Mouse (Mus musculus): Measurements from ENCODE around the gene Gpr19. TPM values are rescaled to one million over a fixed set of nuclear protein-coding genes. Genes with fewer than 3 reads are reported as not detected.

The Gpr19 gene
- polyA plus RNA-seq, 1 experiment from 2014 or later, result 4.6 TPM

- peaks cover 3% of the 10 kb centered on the region; the same call in 1 of the 2 replicates for H3K4me1 ChIP-seq (ENCODE audit: insufficient read depth)
- no peaks in the 10 kb centered on the region for H3K27me3 ChIP-seq (ENCODE audit: insufficient read depth, low read length)
- 78% methylated on average over 4 of the region's 4 CpGs for WGBS (ENCODE audit: insufficient replicate concordance)
- H3K27ac ChIP-seq (ENCODE audit: low read depth), result no peak overlapping the region
- DNase-seq (no peak), ATAC-seq (no peak)
- no peak for TF ChIP-seq CTCF (IDR thresholded peaks at IDR 0.05; ENCODE audit: low read depth)
- no peak for TF ChIP-seq EP300 (IDR thresholded peaks at IDR 0.05; ENCODE audit: low read depth)
- H3K9ac ChIP-seq (replicated peaks), result no peak overlapping the region
- peaks cover 14% of the 10 kb centered on the region for H3K36me3 ChIP-seq (replicated peaks; ENCODE audit: insufficient read depth, low read length)
- no peak overlapping the region for H3K4me3 ChIP-seq (ENCODE audit: low read depth, low read length)
- H3K9me3 ChIP-seq (ENCODE audit: low read length), result no peaks in the 10 kb centered on the region
- H3K4me2 ChIP-seq (ENCODE audit: low read depth, low read length), result no peak overlapping the region
Observed at GRCm38 (mm10) chr6:134845726-134846125, 52.7 kb downstream of the Gpr19 start.

DNA sequence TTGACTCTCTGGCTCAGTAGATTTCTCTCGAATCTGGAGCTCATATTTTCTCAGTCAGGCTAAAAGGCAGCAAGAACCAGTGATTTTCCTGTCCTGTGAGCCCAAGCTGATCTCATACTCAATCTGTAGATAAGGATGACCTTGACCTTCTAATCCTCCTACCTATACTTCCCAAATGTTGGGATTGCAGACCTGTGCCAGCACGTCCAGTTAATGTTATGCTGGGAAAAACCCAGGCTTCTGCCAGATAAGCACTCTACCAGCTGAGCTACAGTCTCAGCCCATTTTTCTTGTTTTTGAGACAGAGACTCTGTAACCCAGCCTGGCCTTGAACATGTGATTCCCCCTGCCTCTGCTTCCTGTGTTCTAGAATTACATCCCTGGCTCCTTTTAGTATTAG, 58.0 kb downstream of the Gpr19 start:
- Histone ChIP-seq H3K36me3 (replicated peaks; ENCODE audit: insufficient read depth, low read length) (0 out of 2 replicates have a peak, but pooled peaks cover 4% of the 10 kb centered on the region), H3K9ac (replicated peaks) (no peak overlapping the region), H3K4me2 (ENCODE audit: low read depth, low read length) (no peak overlapping the region), H3K4me3 (ENCODE audit: low read depth, low read length) (no peak overlapping the region), H3K27me3 (ENCODE audit: insufficient read depth, low read length) (no peaks in the 10 kb centered on the region), H3K4me1 (ENCODE audit: insufficient read depth) (no peaks in the 10 kb centered on the region), H3K27ac (ENCODE audit: low read depth) (no peak overlapping the region), H3K9me3 (ENCODE audit: low read length) (no peaks in the 10 kb centered on the region)
- 59% methylated on average over 2 of the region's 2 CpGs for WGBS (ENCODE audit: insufficient replicate concordance)
- DNase-seq, result no peak
- TF ChIP-seq CTCF (IDR thresholded peaks at IDR 0.05; ENCODE audit: low read depth) (no peak), EP300 (IDR thresholded peaks at IDR 0.05; ENCODE audit: low read depth) (no peak)
- no peak for ATAC-seq

DNA sequence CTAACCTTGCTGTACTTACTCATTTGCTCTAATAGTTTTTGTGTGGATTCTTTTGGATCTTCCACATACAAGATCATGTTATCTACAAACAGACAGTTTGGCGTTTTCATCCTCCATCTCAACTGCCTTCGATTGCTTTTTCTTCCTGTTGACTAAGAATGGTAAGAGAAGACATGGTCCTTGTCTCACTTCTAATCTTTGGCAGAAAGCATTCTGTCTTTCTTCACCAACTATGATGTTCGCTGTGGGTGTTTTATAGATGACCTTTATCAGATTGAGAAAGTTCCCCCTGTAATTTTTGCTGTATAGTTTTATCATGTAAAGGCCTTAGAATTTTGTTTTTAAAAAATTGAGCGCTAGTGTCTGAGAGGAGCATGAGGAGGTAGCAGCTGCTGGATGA, 60.3 kb downstream of the Gpr19 start:
- Histone ChIP-seq H3K27me3 (ENCODE audit: insufficient read depth, low read length) (no peaks in the 10 kb centered on the region), H3K4me3 (ENCODE audit: low read depth, low read length) (no peak overlapping the region), H3K9me3 (ENCODE audit: low read length) (no peaks in the 10 kb centered on the region), H3K27ac (ENCODE audit: low read depth) (no peak overlapping the region), H3K4me1 (ENCODE audit: insufficient read depth) (peaks cover 17% of the 10 kb centered on the region), H3K9ac (replicated peaks) (no peak overlapping the region), H3K36me3 (replicated peaks; ENCODE audit: insufficient read depth, low read length) (0 out of 2 replicates have a peak, but pooled peaks cover 2% of the 10 kb centered on the region), H3K4me2 (ENCODE audit: low read depth, low read length) (no peak overlapping the region)
- 77% methylated on average over 4 of the region's 4 CpGs for WGBS (ENCODE audit: insufficient replicate concordance)
- ATAC-seq (no peak), DNase-seq (no peak)
- no peak for TF ChIP-seq EP300 (IDR thresholded peaks at IDR 0.05; ENCODE audit: low read depth)
- TF ChIP-seq CTCF (IDR thresholded peaks at IDR 0.05; ENCODE audit: low read depth), result no peak

- DNase-seq, result no peak
- no peak for TF ChIP-seq CTCF (IDR thresholded peaks at IDR 0.05; ENCODE audit: low read depth)
- peak; percentile 83 for TF ChIP-seq EP300 (IDR thresholded peaks at IDR 0.05; ENCODE audit: low read depth)
- peaks cover 34% of the 10 kb centered on the region for H3K4me1 ChIP-seq (ENCODE audit: insufficient read depth)
- 0 out of 2 replicates have a peak, but pooled peaks cover 2% of the 10 kb centered on the region for H3K36me3 ChIP-seq (replicated peaks; ENCODE audit: insufficient read depth, low read length)
- H3K27ac ChIP-seq (ENCODE audit: low read depth), result peak overlapping the region; percentile 46
- no peak overlapping the region for H3K9ac ChIP-seq (replicated peaks)
- peak overlapping the region; percentile 47 for H3K4me2 ChIP-seq (ENCODE audit: low read depth, low read length)
- no peak overlapping the region for H3K4me3 ChIP-seq (ENCODE audit: low read depth, low read length)
- H3K9me3 ChIP-seq (ENCODE audit: low read length), result no peaks in the 10 kb centered on the region
- no peak for ATAC-seq
- 66% methylated on average over 9 of the region's 9 CpGs for WGBS (ENCODE audit: insufficient replicate concordance)
- H3K27me3 ChIP-seq (ENCODE audit: insufficient read depth, low read length), result no peaks in the 10 kb centered on the region
Observed at GRCm38 (mm10) chr6:134834585-134835251, 63.7 kb downstream of the Gpr19 start.

DNA sequence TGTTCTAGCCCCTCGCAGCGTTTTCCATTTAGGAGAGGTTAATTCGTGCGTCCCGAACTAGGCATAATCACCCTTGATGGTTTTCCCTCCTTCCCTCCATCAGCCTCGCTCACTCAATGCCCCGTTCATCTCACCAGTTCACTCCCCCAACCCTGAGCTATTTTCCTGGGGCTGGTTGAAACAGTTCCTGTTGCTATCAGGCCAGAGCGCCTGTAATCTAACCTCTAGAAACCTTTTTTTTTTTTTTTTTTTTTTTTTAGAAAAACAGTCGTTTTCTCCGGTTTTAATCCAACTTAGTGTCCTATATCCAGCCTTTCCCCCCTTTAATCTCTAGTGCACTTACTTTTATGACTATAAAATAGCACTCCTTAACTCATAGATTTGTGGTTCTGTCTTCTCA, 67.6 kb downstream of the Gpr19 start:
- Histone ChIP-seq H3K4me1 (ENCODE audit: insufficient read depth) (peaks cover 40% of the 10 kb centered on the region), H3K4me3 (ENCODE audit: low read depth, low read length) (peak overlapping the region; percentile 69), H3K4me2 (ENCODE audit: low read depth, low read length) (peak overlapping the region; percentile 88), H3K27ac (ENCODE audit: low read depth) (peak overlapping the region; percentile 98), H3K9me3 (ENCODE audit: low read length) (no peaks in the 10 kb centered on the region), H3K36me3 (replicated peaks; ENCODE audit: insufficient read depth, low read length) (no peaks in the 10 kb centered on the region), H3K9ac (replicated peaks) (peak overlapping the region; percentile 83), H3K27me3 (ENCODE audit: insufficient read depth, low read length) (no peaks in the 10 kb centered on the region)
- peak; percentile 21 for DNase-seq
- ATAC-seq, result no peak
- WGBS (ENCODE audit: insufficient replicate concordance), result 2% methylated on average over 10 of the region's 10 CpGs
- no peak for TF ChIP-seq CTCF (IDR thresholded peaks at IDR 0.05; ENCODE audit: low read depth)
- TF ChIP-seq EP300 (IDR thresholded peaks at IDR 0.05; ENCODE audit: low read depth), result no peak

DNA sequence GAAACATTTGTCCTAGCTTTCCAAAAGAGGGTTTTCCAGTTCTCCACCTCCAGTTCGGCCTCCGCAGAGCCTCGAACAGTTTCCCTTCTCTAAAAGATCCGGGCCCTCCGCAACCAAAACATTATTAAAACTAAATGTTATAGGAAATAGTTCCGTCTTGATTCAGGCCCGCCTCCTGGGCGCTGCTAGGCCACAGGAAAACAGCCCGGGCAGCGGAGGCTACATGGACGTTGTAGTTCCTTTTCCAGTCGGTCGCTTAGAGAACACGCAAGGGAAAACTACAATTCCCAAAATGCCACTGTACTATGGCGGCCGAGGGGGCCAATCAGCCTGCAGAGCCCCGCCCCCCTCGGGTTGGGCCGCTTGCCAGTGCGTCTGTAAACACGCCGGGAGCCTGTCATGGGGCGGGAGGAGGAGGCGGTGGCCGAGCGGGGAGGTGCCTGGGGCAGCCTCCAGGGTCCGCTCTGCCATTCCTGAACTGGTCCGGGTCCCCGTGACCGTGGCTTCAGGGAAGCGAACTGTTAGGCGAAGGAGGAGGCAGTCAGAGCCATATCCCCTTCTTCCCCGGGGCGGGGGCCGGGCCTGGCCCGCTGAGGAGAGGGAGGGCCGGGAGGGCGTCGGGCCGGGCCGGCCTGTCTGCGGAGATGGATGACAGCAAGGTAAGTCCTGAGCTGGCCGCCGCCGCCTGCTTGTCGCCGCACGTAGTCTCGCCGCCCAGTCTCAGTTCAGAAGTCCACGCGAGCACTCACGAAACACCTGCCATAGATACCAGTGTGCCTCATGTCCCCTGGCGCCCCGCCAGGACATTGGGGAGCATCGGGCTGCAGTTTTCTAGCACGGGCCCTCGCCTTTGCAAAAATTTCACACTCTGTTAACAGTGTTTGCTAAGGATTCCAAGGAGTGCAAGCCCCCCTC, 68.3 kb downstream of the Gpr19 start, which contains the start of gene Crebl2:
Crebl2 (plus strand) TSS at position 369 of the 915 bp plus-strand sequence.
- under 1% methylated on average over 54 of the region's 58 CpGs for WGBS (ENCODE audit: insufficient replicate concordance)
- Histone ChIP-seq H3K4me1 (ENCODE audit: insufficient read depth) (peaks cover 38% of the 10 kb centered on the region), H3K4me2 (ENCODE audit: low read depth, low read length) (peak within 1 kb of the TSS; percentile 88), H3K9ac (replicated peaks) (peak within 1 kb of the TSS; percentile 83), H3K27ac (ENCODE audit: low read depth) (peak within 1 kb of the TSS; percentile 98), H3K9me3 (ENCODE audit: low read length) (no peaks in the 10 kb centered on the region), H3K27me3 (ENCODE audit: insufficient read depth, low read length) (no peaks in the 10 kb centered on the region), H3K36me3 (replicated peaks; ENCODE audit: insufficient read depth, low read length) (no peaks in the 10 kb centered on the region), H3K4me3 (ENCODE audit: low read depth, low read length) (peak within 1 kb of the TSS; percentile 69)
- peak; percentile 100 for DNase-seq
- peak; percentile 46 for TF ChIP-seq CTCF (IDR thresholded peaks at IDR 0.05; ENCODE audit: low read depth)
- TF ChIP-seq EP300 (IDR thresholded peaks at IDR 0.05; ENCODE audit: low read depth), result peak; percentile 83
- peak; percentile 95 for ATAC-seq

Data from liver, postnatal 0 days (tissue).